Mouse (Mus musculus) MEL (cell line): Measurements from ENCODE around the gene Snx32. TPM values are rescaled to one million over a fixed set of nuclear protein-coding genes. Genes with fewer than 3 reads are reported as not detected.

Experiments used
- DNase-seq: peaks from one replicate; pipeline ENCODE4 v3.0.0; 2011; ENCODE audit warnings: low read depth, low spot score
- H3K27ac ChIP-seq: 2 replicates; pipeline ENCODE4 v1.5.1; 2012; ENCODE audit warnings: low read depth, mild to moderate bottlenecking, control low read depth, low read length, moderate library complexity; ENCODE audit not compliant: control insufficient read depth
- H3K27me3 ChIP-seq, 2 experiments: fragments of 150-350 bp in 1 of 2; sonication (generic) in 1 of 2; 2 replicates each; pipeline ENCODE4 v1.6.1; 2012; ENCODE audit warnings: low read length in 2 of 2, mild to moderate bottlenecking in 2 of 2, improper control_type of control experiment in 1 of 2, moderate library complexity in 1 of 2; ENCODE audit not compliant: insufficient read depth in 2 of 2, control insufficient read depth in 1 of 2
- H3K36me3 ChIP-seq, 2 experiments: 2 replicates each; pipeline ENCODE4 v1.6.1; 2012 to 2014; ENCODE audit warnings: low read length in 2 of 2, improper control_type of control experiment in 1 of 2, inconsistent platforms in 1 of 2, mild to moderate bottlenecking in 1 of 2; ENCODE audit not compliant: insufficient read depth in 2 of 2, control insufficient read depth in 1 of 2
- H3K4me1 ChIP-seq, 2 experiments: fragments of 150-350 bp in 1 of 2; sonication (generic) in 1 of 2; 2 replicates each; pipeline ENCODE4 v1.6.1; 2012; ENCODE audit warnings: low read length in 2 of 2, improper control_type of control experiment in 1 of 2, mild to moderate bottlenecking in 1 of 2; ENCODE audit not compliant: insufficient read depth in 2 of 2, control insufficient read depth in 1 of 2
- H3K4me3 ChIP-seq, 2 experiments: fragments of 150-350 bp in 1 of 2; sonication (generic) in 1 of 2; 2 replicates each; pipeline ENCODE4 v1.5.1; 2012; ENCODE audit warnings: low read depth in 2 of 2, low read length in 2 of 2, mild to moderate bottlenecking in 2 of 2, moderate library complexity in 2 of 2, control low read depth in 1 of 2, improper control_type of control experiment in 1 of 2; ENCODE audit not compliant: control insufficient read depth in 1 of 2, insufficient read depth in 1 of 2
- H3K79me2 ChIP-seq: 2 replicates; pipeline ENCODE4 v1.6.1; 2012; ENCODE audit warnings: mild to moderate bottlenecking, low read length, moderate library complexity; ENCODE audit not compliant: control insufficient read depth, poor library complexity, insufficient read depth
- H3K9ac ChIP-seq: 2 replicates; pipeline ENCODE4 v1.6.1; 2012; ENCODE audit warnings: low read depth, mild to moderate bottlenecking, control low read depth, low read length, moderate library complexity; ENCODE audit not compliant: control insufficient read depth, poor library complexity, severe bottlenecking
- H3K9me3 ChIP-seq: fragments of 150-350 bp; sonication (generic); replicated peaks from 2 replicates; pipeline ENCODE4 v1.6.1; 2012; ENCODE audit warnings: mild to moderate bottlenecking, low read length, improper control_type of control experiment, moderate library complexity; ENCODE audit not compliant: insufficient read depth
- BHLHE40 ChIP-seq: IDR thresholded peaks from 2 replicates; pipeline ENCODE4 v1.6.1; 2012; ENCODE audit warnings: low read depth, mild to moderate bottlenecking, inconsistent platforms, low read length, improper control_type of control experiment, borderline replicate concordance
- CHD2 ChIP-seq: IDR thresholded peaks from 2 replicates; pipeline ENCODE4 v1.6.1; 2011; ENCODE audit warnings: low read length, improper control_type of control experiment
- ELF1 ChIP-seq: IDR thresholded peaks from 2 replicates; pipeline ENCODE4 v1.6.1; 2014; ENCODE audit warnings: low read depth, mild to moderate bottlenecking, inconsistent platforms, low read length, improper control_type of control experiment, moderate library complexity
- EP300 ChIP-seq, 2 experiments: IDR thresholded peaks; 2 replicates each; pipeline ENCODE4 v1.6.1; 2011; ENCODE audit warnings: improper control_type of control experiment in 2 of 2, low read length in 2 of 2, low read depth in 1 of 2, mild to moderate bottlenecking in 1 of 2
- GABPA ChIP-seq: IDR thresholded peaks from 2 replicates; pipeline ENCODE4 v1.6.1; 2012; ENCODE audit warnings: low read depth, mild to moderate bottlenecking, inconsistent platforms, low read length, improper control_type of control experiment, moderate library complexity
- MYB ChIP-seq: IDR thresholded peaks from 2 replicates; pipeline ENCODE4 v1.6.1; 2011; ENCODE audit warnings: mild to moderate bottlenecking, low read depth, low read length, improper control_type of control experiment
- NRF1 ChIP-seq: IDR thresholded peaks from 2 replicates; pipeline ENCODE4 v1.6.1; 2014; ENCODE audit warnings: low read depth, mild to moderate bottlenecking, inconsistent platforms, low read length, improper control_type of control experiment, moderate library complexity; ENCODE audit not compliant: poor library complexity, insufficient read depth, severe bottlenecking
- SMC3 ChIP-seq: IDR thresholded peaks from 2 replicates; pipeline ENCODE4 v1.6.1; 2011; ENCODE audit warnings: low read depth, low read length, improper control_type of control experiment
- TAL1 ChIP-seq: IDR thresholded peaks from 2 replicates; pipeline ENCODE4 v1.6.1; 2012; ENCODE audit warnings: mild to moderate bottlenecking, inconsistent platforms, low read length, moderate library complexity, mixed read lengths
- TCF12 ChIP-seq: IDR thresholded peaks from 2 replicates; pipeline ENCODE4 v1.6.1; 2014; ENCODE audit warnings: low read depth, mild to moderate bottlenecking, inconsistent platforms, low read length, improper control_type of control experiment, moderate library complexity
- ZMIZ1 ChIP-seq: IDR thresholded peaks from 2 replicates; pipeline ENCODE4 v1.6.1; 2012; ENCODE audit warnings: low read depth, mild to moderate bottlenecking, inconsistent platforms, low read length, improper control_type of control experiment, moderate library complexity
- ZNF384 ChIP-seq: IDR thresholded peaks from 2 replicates; pipeline ENCODE4 v1.6.1; 2012; ENCODE audit warnings: low read depth, mild to moderate bottlenecking, inconsistent platforms, low read length, improper control_type of control experiment
- polyA plus RNA-seq, 2 experiments: library from polyadenylated mRNA; stranded (reverse) in 1 of 2; unstranded in 1 of 2; fragments of >175 nt in 1 of 2; fragments of >200 nt in 1 of 2; gene quantifications; 2 replicates each; pipeline versions ENCODE4 v1.2.1 to v1.2.4; 2012; ENCODE audit warnings: low replicate concordance in 2 of 2, low read depth in 1 of 2; ENCODE audit not compliant: insufficient read length in 2 of 2, insufficient read depth in 1 of 2, missing spikeins in 1 of 2
- total RNA-seq: library from RNA; depleted of rRNA; stranded (reverse); fragments of 300-350 nt; gene quantifications from 2 replicates; pipeline ENCODE4 v1.2.3, GENCODE M21; 2012

The Snx32 gene
- total and polyA plus RNA-seq, 3 experiments: 1.3 to 2.6 TPM; not detected in 1

DNA sequence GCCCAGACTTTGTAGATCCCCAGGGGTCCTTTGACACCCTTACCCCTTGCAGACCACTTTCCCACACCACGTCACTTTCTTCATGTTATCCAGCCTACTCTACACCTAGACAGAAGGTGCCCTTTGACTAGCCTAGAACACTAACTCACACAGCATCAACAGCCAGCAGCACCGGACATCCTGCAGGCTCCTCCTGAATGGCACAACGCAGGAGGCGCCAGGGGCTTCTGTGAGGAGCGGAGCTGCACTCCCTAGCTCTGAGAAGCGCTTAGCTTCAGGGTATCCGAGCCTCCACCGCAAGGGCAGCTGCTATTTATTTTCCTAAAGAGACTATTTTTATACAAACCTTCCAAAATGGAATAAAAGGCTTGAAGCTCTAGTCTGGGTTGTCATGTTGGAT lies 54.8 kb downstream of the Snx32 start:
- no peak overlapping the region for H3K4me3 ChIP-seq
- DNase-seq: no peak
- no peak overlapping the region for H3K27ac ChIP-seq
- peaks cover 0 to 25% of the 10 kb centered on the region in 2 experiments for H3K4me1 ChIP-seq
- H3K79me2 ChIP-seq: peaks cover 15% of the 10 kb centered on the region
- TF ChIP-seq MYB: no peak
- TF ChIP-seq TCF12: no peak
- TF ChIP-seq CHD2: no peak
- TF ChIP-seq ZMIZ1: no peak
- TF ChIP-seq, all 39 proteins: peak for 0
- Histone ChIP-seq H3K36me3 (peaks cover 0 to 5% of the 10 kb centered on the region in 2 experiments; a peak in 2 of 4 replicates), H3K27me3 (no peaks in the 10 kb centered on the region), H3K9ac (no peak overlapping the region), H3K9me3 (no peaks in the 10 kb centered on the region)

DNA sequence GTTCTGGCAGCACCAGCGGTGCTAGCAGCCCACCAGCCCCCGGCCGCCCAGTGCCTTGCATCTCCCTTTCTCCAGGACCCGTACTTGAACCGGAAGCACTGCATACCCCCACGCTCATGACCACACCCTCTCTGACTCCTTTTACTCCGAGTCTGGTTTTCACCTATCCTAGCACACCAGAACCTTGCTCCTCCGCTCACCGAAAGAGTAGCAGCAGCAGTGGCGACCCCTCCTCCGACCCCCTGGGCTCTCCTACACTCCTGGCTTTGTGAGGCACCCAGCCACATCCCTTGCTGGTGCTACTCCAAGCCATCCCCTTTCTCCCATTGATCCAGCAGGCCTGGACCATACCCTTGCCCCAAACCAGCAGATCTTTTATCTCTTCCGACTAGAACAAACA lies 55.3 kb downstream of the Snx32 start:
- H3K4me1 ChIP-seq: peaks cover 0 to 29% of the 10 kb centered on the region in 2 experiments
- H3K27ac ChIP-seq: no peak overlapping the region
- no peaks in the 10 kb centered on the region for H3K9me3 ChIP-seq
- peaks cover 0 to 5% of the 10 kb centered on the region in 2 experiments; a peak in 2 of 4 replicates for H3K36me3 ChIP-seq
- DNase-seq: no peak
- no peak for TF ChIP-seq GABPA
- H3K79me2 ChIP-seq: peaks cover 14% of the 10 kb centered on the region
- no peak overlapping the region for H3K9ac ChIP-seq
- H3K27me3 ChIP-seq: no peaks in the 10 kb centered on the region
- no peak overlapping the region for H3K4me3 ChIP-seq

DNA sequence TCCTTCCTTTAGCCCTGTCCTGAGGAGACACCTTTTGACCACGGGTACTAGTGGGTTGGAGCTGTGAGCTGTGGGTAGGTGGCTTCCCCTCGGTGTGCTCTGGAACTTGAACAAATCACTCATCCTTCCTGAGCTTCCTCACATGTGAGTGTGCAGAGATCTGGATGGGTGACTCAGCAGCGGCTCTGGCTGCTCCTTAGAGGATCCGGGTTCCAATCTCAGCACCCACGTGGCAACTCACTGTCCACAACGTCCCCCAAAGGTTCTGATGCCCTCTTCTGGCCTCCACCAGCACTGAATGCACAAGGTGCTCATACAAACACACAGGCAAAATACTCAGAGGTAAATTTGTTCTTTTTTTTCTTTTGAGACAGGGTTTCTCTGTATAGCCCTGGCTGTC lies 58.6 kb downstream of the Snx32 start:
- no peak overlapping the region for H3K27ac ChIP-seq
- no peak for TF ChIP-seq SMC3
- no peak for TF ChIP-seq TAL1
- no peak for TF ChIP-seq ELF1
- no peak for TF ChIP-seq ZMIZ1
- TF ChIP-seq TCF12: no peak
- TF ChIP-seq EP300 (IDR thresholded peaks at IDR 0.05; ENCODE audit: low read depth in 1 of 2, low read length in 2 of 2): no peak
- no peak for TF ChIP-seq ZNF384
- TF ChIP-seq BHLHE40: no peak
- no peak for TF ChIP-seq NRF1
- TF ChIP-seq CHD2: no peak
- peaks cover 0 to 34% of the 10 kb centered on the region in 2 experiments; a peak in 3 of 4 replicates for H3K4me1 ChIP-seq

More for the DNA sequence above, 58.6 kb downstream of the Snx32 start:
- peaks cover 16% of the 10 kb centered on the region for H3K79me2 ChIP-seq
- peaks cover 0 to 6% of the 10 kb centered on the region in 2 experiments; a peak in 2 of 4 replicates for H3K36me3 ChIP-seq
- no peaks in the 10 kb centered on the region for H3K9me3 ChIP-seq
- no peak overlapping the region for H3K4me3 ChIP-seq
- DNase-seq: no peak
- H3K9ac ChIP-seq: no peak overlapping the region
- no peaks in the 10 kb centered on the region for H3K27me3 ChIP-seq
